Mouse (Mus musculus) bone marrow macrophage, adult 2 months (primary cell): ENCODE data around the gene Ypel2.

ENCODE experiments used
- CTCF ChIP-seq: IDR thresholded peaks from 2 replicates; pipeline ENCODE4 v1.5.1; 2012; ENCODE audit warnings: low read depth, mild to moderate bottlenecking, low read length, moderate library complexity
- POLR2A ChIP-seq: IDR thresholded peaks from 2 replicates; pipeline ENCODE4 v1.6.1; 2012; ENCODE audit warnings: mild to moderate bottlenecking, low read depth, low read length, borderline replicate concordance

- TF ChIP-seq POLR2A (no peak), CTCF (no peak)
Measured at GRCm38 (mm10) chr11:86906257-86906656, 87.2 kb downstream of the Ypel2 start.
